8 mouse cellular contexts compared by ENCODE assay signal in genomic region chr6:61430881-61431725, GRCm38 (mm10).
DNase-seq lines count a peak whose midpoint lies in the region; ATAC-seq lines count a peak whose summit lies in the region.

No protein-coding gene starts in this region.

- no peak overlapping the region for H3K4me2 ChIP-seq in limb, embryonic 15.5 days
- no peak overlapping the region for H3K4me2 ChIP-seq in hindbrain, embryonic 16.5 days (ENCODE audit: low read length)
- H3K4me2 ChIP-seq in midbrain, embryonic 12.5 days (replicated peaks) = 0 out of 2 replicates have a peak overlapping the region, but pooled peaks have one; percentile 14

- H3K9me3 ChIP-seq in limb, embryonic 15.5 days = no peaks in the 10 kb centered on the region
- H3K9me3 ChIP-seq in limb, embryonic 10.5 days (replicated peaks) = no peaks in the 10 kb centered on the region
- no peaks in the 10 kb centered on the region for H3K9me3 ChIP-seq in forebrain, embryonic 10.5 days
- no peaks in the 10 kb centered on the region for H3K9me3 ChIP-seq in hindbrain, embryonic 16.5 days (ENCODE audit: control insufficient read depth, low read length)
- no peaks in the 10 kb centered on the region for H3K9me3 ChIP-seq in midbrain, embryonic 12.5 days

- no peak overlapping the region for H3K4me3 ChIP-seq in limb, embryonic 15.5 days
- no peak overlapping the region for H3K4me3 ChIP-seq in limb, embryonic 10.5 days
- H3K4me3 ChIP-seq in forebrain, embryonic 10.5 days = no peak overlapping the region
- no peak overlapping the region for H3K4me3 ChIP-seq in hindbrain, embryonic 16.5 days (ENCODE audit: low read length)
- H3K4me3 ChIP-seq in midbrain, embryonic 12.5 days = no peak overlapping the region

- peak overlapping the region; percentile 54 for H3K27ac ChIP-seq in limb, embryonic 15.5 days
- no peak overlapping the region for H3K27ac ChIP-seq in limb, embryonic 10.5 days
- peak overlapping the region; percentile 63; the same call in 1 of the 2 replicates for H3K27ac ChIP-seq in forebrain, embryonic 10.5 days
- peak overlapping the region; percentile 35; the same call in 1 of the 2 replicates for H3K27ac ChIP-seq in hindbrain, embryonic 16.5 days (ENCODE audit: low read depth, low read length)
- H3K27ac ChIP-seq in midbrain, embryonic 12.5 days (replicated peaks) = peak overlapping the region; percentile 36; the same call in 1 of the 2 replicates

- ATAC-seq in limb, embryonic 15.5 days (ENCODE audit: insufficient number of reproducible peaks, low FRiP score, low TSS enrichment, low read depth) = no peak
- peak; percentile 40; the same call in 1 of the 2 replicates for ATAC-seq in hindbrain, embryonic 16.5 days
- ATAC-seq in midbrain, embryonic 12.5 days (ENCODE audit: low FRiP score, low read depth) = peak; percentile 62

- no peak overlapping the region for H3K9ac ChIP-seq in limb, embryonic 15.5 days
- H3K9ac ChIP-seq in hindbrain, embryonic 16.5 days (ENCODE audit: low read depth, low read length) = no peak overlapping the region
- H3K9ac ChIP-seq in midbrain, embryonic 12.5 days (replicated peaks) = no peak overlapping the region

- WGBS in limb, embryonic 15.5 days = 33% methylated on average over 5 of the region's 5 CpGs
- WGBS in limb, embryonic 10.5 days = 36% methylated on average over 5 of the region's 5 CpGs
- 8% methylated on average over 5 of the region's 5 CpGs for WGBS in forebrain, embryonic 10.5 days
- WGBS in hindbrain, embryonic 16.5 days = 4% methylated on average over 5 of the region's 5 CpGs
- 6% methylated on average over 5 of the region's 5 CpGs for WGBS in midbrain, embryonic 12.5 days

- no peak for DNase-seq in limb, embryonic 10.5 days (ENCODE audit: low spot score)
- no peak for DNase-seq in forebrain, embryonic 10.5 days (ENCODE audit: extremely low spot score, low spot score)
- no peak for DNase-seq in T-cell, adult 2 months (ENCODE audit: low spot score)
- no peak for DNase-seq in ovary, postnatal 36 days (ENCODE audit: low spot score)
- no peak for DNase-seq in ovary, postnatal 10 days (ENCODE audit: low spot score)

- H3K27me3 ChIP-seq in limb, embryonic 15.5 days = no peaks in the 10 kb centered on the region
- no peaks in the 10 kb centered on the region for H3K27me3 ChIP-seq in limb, embryonic 10.5 days (ENCODE audit: low read depth, poor library complexity, severe bottlenecking)
- no peaks in the 10 kb centered on the region for H3K27me3 ChIP-seq in forebrain, embryonic 10.5 days (ENCODE audit: poor library complexity, severe bottlenecking)
- H3K27me3 ChIP-seq in hindbrain, embryonic 16.5 days (replicated peaks; ENCODE audit: control insufficient read depth, insufficient read depth, low read length) = no peaks in the 10 kb centered on the region
- no peaks in the 10 kb centered on the region for H3K27me3 ChIP-seq in midbrain, embryonic 12.5 days

- 0 out of 2 replicates have a peak, but pooled peaks cover 2% of the 10 kb centered on the region for H3K4me1 ChIP-seq in limb, embryonic 15.5 days
- no peaks in the 10 kb centered on the region for H3K4me1 ChIP-seq in limb, embryonic 10.5 days
- peaks cover 18% of the 10 kb centered on the region for H3K4me1 ChIP-seq in forebrain, embryonic 10.5 days
- peaks cover 4% of the 10 kb centered on the region for H3K4me1 ChIP-seq in hindbrain, embryonic 16.5 days (ENCODE audit: control insufficient read depth, insufficient read depth, low read depth, low read length)
- peaks cover 11% of the 10 kb centered on the region for H3K4me1 ChIP-seq in midbrain, embryonic 12.5 days

- H3K36me3 ChIP-seq in limb, embryonic 15.5 days = no peaks in the 10 kb centered on the region
- no peaks in the 10 kb centered on the region for H3K36me3 ChIP-seq in limb, embryonic 10.5 days
- no peaks in the 10 kb centered on the region for H3K36me3 ChIP-seq in forebrain, embryonic 10.5 days (replicated peaks)
- H3K36me3 ChIP-seq in hindbrain, embryonic 16.5 days (ENCODE audit: control insufficient read depth, insufficient read depth, low read length) = no peaks in the 10 kb centered on the region
- no peaks in the 10 kb centered on the region for H3K36me3 ChIP-seq in midbrain, embryonic 12.5 days
